8 mouse cellular contexts compared by ENCODE assay signal in the genomic region with DNA sequence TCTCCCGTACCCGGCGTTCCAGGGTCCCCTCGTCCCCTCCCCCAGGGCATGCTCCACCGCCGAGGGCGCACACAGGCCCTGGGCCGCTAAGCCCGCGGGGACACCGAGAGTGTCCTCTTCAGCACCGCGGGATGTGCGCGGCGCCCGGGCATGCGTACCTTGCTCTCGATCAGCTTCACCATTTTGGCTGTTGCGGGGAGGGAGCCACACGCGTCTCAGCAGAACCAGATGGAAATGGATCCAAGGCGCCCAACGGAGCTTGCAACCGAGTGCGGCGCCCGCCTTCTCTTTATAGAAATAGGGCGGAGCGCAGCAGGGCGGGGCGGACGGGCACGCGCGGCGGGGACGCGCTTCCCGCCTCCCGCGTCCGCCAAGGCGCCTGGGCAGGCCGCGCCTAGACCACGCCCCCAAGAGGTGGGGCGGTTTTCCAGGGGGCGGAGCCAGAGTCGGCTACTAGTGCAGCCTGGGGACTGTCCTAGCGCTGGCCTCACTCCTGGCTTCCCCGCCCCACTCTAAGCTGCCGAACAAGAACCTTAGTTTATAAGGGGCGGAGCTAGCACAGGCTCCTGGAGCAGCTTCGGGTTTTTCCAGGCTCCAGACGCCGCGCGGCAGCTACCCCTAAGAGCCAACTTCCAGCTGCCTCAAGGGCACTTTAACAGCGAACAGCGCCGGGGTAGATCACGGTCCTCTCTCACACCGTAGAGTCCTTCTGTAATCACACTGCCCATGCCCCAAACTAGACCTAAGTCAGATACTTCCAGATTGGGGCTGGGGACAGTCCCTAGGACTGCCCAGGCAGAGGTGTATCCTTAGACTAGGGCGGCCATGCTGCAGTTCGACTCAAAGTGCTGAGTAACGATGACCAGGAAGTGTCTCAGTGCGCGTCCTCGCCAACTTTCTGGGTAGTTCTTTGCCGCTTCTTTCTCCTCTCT. TPM values are rescaled to one million over a fixed set of nuclear protein-coding genes. Genes with fewer than 3 reads are reported as not detected.
DNase-seq lines count a peak whose midpoint lies in the region; ATAC-seq lines count a peak whose summit lies in the region.

TSS of gene Txn1 (minus strand) at position 383 of the 932 bp plus-strand sequence.

- under 1% methylated on average over 71 of the region's 71 CpGs for WGBS in heart, embryonic 10.5 days
- under 1% methylated on average over 70 of the region's 71 CpGs for WGBS in kidney, embryonic 15.5 days

- H3K9ac ChIP-seq in kidney, embryonic 15.5 days, result peak within 1 kb of the TSS; percentile 85

- peak within 1 kb of the TSS; percentile 77 for H3K4me2 ChIP-seq in kidney, embryonic 15.5 days

- peak; percentile 86 for ATAC-seq in erythroblast, adult 5-6 weeks (replicated peaks; ENCODE audit: low FRiP score, poor library complexity, severe bottlenecking)
- peak; percentile 99 for ATAC-seq in kidney, embryonic 15.5 days (replicated peaks; ENCODE audit: low FRiP score)
- ATAC-seq in monocyte, adult 5-6 weeks (replicated peaks; ENCODE audit: insufficient number of reproducible peaks, low FRiP score, low TSS enrichment, poor library complexity, severe bottlenecking), result peak; percentile 81

- H3K4me3 ChIP-seq in heart, embryonic 10.5 days, result peak within 1 kb of the TSS; percentile 85
- H3K4me3 ChIP-seq in kidney, embryonic 15.5 days (replicated peaks), result peak within 1 kb of the TSS; percentile 93

- peaks cover 16% of the 10 kb centered on the region for H3K36me3 ChIP-seq in heart, embryonic 10.5 days
- peaks cover 17% of the 10 kb centered on the region for H3K36me3 ChIP-seq in kidney, embryonic 15.5 days

- peak; percentile 98 for DNase-seq in B cell, adult 2 months
- peak; percentile 98 for DNase-seq in brain, adult 2 months (ENCODE audit: low read depth, low spot score)
- peak; percentile 99 for DNase-seq in heart, embryonic 10.5 days (ENCODE audit: low spot score)
- DNase-seq in liver, result peak; percentile 100
- peak; percentile 98 for DNase-seq in spleen, postnatal 4 days (ENCODE audit: low spot score in 2 of 2)

- H3K9me3 ChIP-seq in heart, embryonic 10.5 days, result no peaks in the 10 kb centered on the region
- no peaks in the 10 kb centered on the region for H3K9me3 ChIP-seq in kidney, embryonic 15.5 days (replicated peaks)

- peaks cover 25% of the 10 kb centered on the region for H3K4me1 ChIP-seq in heart, embryonic 10.5 days
- H3K4me1 ChIP-seq in kidney, embryonic 15.5 days, result peaks cover 42% of the 10 kb centered on the region

- H3K27me3 ChIP-seq in heart, embryonic 10.5 days (ENCODE audit: insufficient read depth, poor library complexity, severe bottlenecking), result no peaks in the 10 kb centered on the region
- peaks cover 3% of the 10 kb centered on the region; the same call in 1 of the 2 replicates for H3K27me3 ChIP-seq in kidney, embryonic 15.5 days

- H3K27ac ChIP-seq in heart, embryonic 10.5 days, result peak within 1 kb of the TSS; percentile 97
- peak within 1 kb of the TSS; percentile 99 for H3K27ac ChIP-seq in kidney, embryonic 15.5 days

RNA-seq across cellular contexts. Expression of gene Txn1, which starts in this region (rescaled TPM):
- total RNA-seq in erythroblast, adult 5-6 weeks (2015; ENCODE audit: low replicate concordance), result 135 and 150 TPM in 2 replicates
- 38.0 and 69.0 TPM in 2 replicates for total RNA-seq in erythroblast, adult 5-6 weeks (2017; ENCODE audit: low replicate concordance)
- polyA plus RNA-seq in heart, embryonic 10.5 days (2016; fragmentation: Nextera tagmentation; extraction: Ambion mirVana), result 320 and 354 TPM in 2 replicates
- 476 and 514 TPM in 2 replicates for polyA plus RNA-seq in kidney, embryonic 15.5 days (2015; fragmentation: Nextera tagmentation; extraction: Ambion mirVana)
- total RNA-seq in monocyte, adult 5-6 weeks (2017), result 80.1 to 128 TPM (median 116 TPM) in 3 replicates

Comparison
In these comparisons a context has a peak if more than half of its experiments do, and no peak if none do; other contexts are left out.
1. Peak in every context shown above with its lines: DNase-seq, ATAC-seq, H3K4me3 ChIP-seq and H3K27ac ChIP-seq.